Mouse (Mus musculus): ENCODE data around the gene Rnf182. TPM values are rescaled to one million over a fixed set of nuclear protein-coding genes. Genes with fewer than 3 reads are reported as not detected.

Rnf182 gene
- polyA plus RNA-seq, 1 experiment = 1.6 TPM

DNA sequence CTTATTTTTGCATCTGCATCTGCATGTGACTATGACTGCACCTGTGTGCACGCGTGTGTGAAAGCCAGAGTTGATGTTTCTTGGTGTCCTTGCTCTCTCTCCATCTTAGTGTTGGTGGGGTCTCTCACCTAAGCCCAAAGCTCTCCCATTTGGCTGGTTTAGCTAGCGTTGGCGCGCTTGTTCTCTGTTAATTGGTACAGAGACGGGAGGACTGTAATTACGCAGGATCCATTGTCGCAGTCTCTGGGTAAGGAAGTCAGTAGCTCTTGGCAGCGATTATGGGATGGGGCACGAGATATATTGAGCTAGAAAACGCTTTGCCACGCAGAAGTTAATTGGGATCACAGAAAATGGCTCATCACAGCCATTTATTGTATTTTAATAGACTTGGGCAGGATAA is 37.7 kb upstream of the Rnf182 start:
- Histone ChIP-seq H3K27me3 (ENCODE audit: control insufficient read depth, insufficient read depth, low read length, poor library complexity, severe bottlenecking) (no peaks in the 10 kb centered on the region), H3K4me1 (ENCODE audit: control insufficient read depth, insufficient read depth, low read length) (no peaks in the 10 kb centered on the region), H3K4me3 (ENCODE audit: low read depth, low read length) (no peak overlapping the region), H3K9ac (ENCODE audit: low read depth, poor library complexity, severe bottlenecking) (no peak overlapping the region), H3K9me3 (replicated peaks; ENCODE audit: control insufficient read depth, insufficient read depth, low read length, poor library complexity, severe bottlenecking) (no peaks in the 10 kb centered on the region), H3K27ac (ENCODE audit: insufficient read depth, low read length) (no peak overlapping the region), H3K36me3 (ENCODE audit: control insufficient read depth, insufficient read depth, low read length, poor library complexity, severe bottlenecking) (no peaks in the 10 kb centered on the region)
- TF ChIP-seq CTCF (IDR thresholded peaks at IDR 0.05; ENCODE audit: low read depth, low read length) (no peak), POLR2A (IDR thresholded peaks at IDR 0.05; ENCODE audit: insufficient read depth, low read length) (no peak), EP300 (IDR thresholded peaks at IDR 0.05; ENCODE audit: insufficient read depth, low read depth, low read length) (no peak)

DNA sequence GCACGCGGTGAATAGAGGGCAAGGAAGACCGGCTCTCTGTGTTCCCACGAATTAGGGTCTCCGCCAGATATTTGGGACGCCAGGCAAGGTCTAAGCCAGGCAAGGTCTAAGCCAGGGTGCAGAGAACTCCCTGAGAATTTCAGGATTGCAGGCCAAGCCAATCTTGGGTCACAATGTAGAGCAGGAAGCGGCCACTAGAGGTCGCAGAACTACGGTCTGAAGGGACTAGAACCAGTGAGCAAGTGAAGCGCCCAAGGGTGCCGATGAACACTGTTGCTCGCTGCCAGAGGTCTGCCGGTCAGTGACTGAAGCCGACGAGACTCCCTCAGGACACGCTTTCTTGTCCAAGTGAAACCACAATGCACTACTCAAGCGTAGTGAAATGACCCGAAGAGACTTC is 35.8 kb upstream of the Rnf182 start:
- no peaks in the 10 kb centered on the region for H3K9me3 ChIP-seq (replicated peaks; ENCODE audit: control insufficient read depth, insufficient read depth, low read length, poor library complexity, severe bottlenecking)
- no peaks in the 10 kb centered on the region for H3K36me3 ChIP-seq (ENCODE audit: control insufficient read depth, insufficient read depth, low read length, poor library complexity, severe bottlenecking)
- TF ChIP-seq POLR2A (IDR thresholded peaks at IDR 0.05; ENCODE audit: insufficient read depth, low read length) (no peak), CTCF (IDR thresholded peaks at IDR 0.05; ENCODE audit: low read depth, low read length) (peak; percentile 91)
- no peak overlapping the region for H3K27ac ChIP-seq (ENCODE audit: insufficient read depth, low read length)
- H3K9ac ChIP-seq (ENCODE audit: low read depth, poor library complexity, severe bottlenecking) = no peak overlapping the region
- H3K4me1 ChIP-seq (ENCODE audit: control insufficient read depth, insufficient read depth, low read length) = no peaks in the 10 kb centered on the region
- H3K27me3 ChIP-seq (ENCODE audit: control insufficient read depth, insufficient read depth, low read length, poor library complexity, severe bottlenecking) = no peaks in the 10 kb centered on the region
- no peak overlapping the region for H3K4me3 ChIP-seq (ENCODE audit: low read depth, low read length)

DNA sequence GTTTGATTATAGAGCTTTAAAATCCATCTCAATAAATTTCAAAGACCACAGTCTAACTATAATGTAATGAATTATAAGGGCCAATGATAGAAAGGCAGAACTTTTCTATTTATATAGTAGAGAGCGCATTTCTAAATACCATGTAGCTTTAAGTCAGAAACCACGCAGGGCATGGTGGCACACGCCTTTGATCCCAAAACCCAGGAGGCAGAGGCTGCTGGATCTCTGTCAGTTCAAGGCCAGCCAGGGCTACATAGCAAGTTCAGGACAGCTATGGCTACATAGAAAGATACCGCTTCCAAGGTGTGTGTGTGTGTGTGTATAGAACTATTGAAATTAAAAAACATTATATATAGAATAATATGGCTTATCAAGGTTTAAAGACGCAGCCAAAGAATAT is 34.8 kb upstream of the Rnf182 start:
- Histone ChIP-seq H3K9ac (ENCODE audit: low read depth, poor library complexity, severe bottlenecking) (no peak overlapping the region), H3K4me3 (ENCODE audit: low read depth, low read length) (no peak overlapping the region), H3K9me3 (replicated peaks; ENCODE audit: control insufficient read depth, insufficient read depth, low read length, poor library complexity, severe bottlenecking) (no peaks in the 10 kb centered on the region), H3K27ac (ENCODE audit: insufficient read depth, low read length) (no peak overlapping the region), H3K4me1 (ENCODE audit: control insufficient read depth, insufficient read depth, low read length) (no peaks in the 10 kb centered on the region), H3K27me3 (ENCODE audit: control insufficient read depth, insufficient read depth, low read length, poor library complexity, severe bottlenecking) (no peaks in the 10 kb centered on the region), H3K36me3 (ENCODE audit: control insufficient read depth, insufficient read depth, low read length, poor library complexity, severe bottlenecking) (no peaks in the 10 kb centered on the region)
- TF ChIP-seq POLR2A (IDR thresholded peaks at IDR 0.05; ENCODE audit: insufficient read depth, low read length) = no peak
- TF ChIP-seq EP300 (IDR thresholded peaks at IDR 0.05; ENCODE audit: insufficient read depth, low read depth, low read length) = no peak
- no peak for TF ChIP-seq CTCF (IDR thresholded peaks at IDR 0.05; ENCODE audit: low read depth, low read length)

DNA sequence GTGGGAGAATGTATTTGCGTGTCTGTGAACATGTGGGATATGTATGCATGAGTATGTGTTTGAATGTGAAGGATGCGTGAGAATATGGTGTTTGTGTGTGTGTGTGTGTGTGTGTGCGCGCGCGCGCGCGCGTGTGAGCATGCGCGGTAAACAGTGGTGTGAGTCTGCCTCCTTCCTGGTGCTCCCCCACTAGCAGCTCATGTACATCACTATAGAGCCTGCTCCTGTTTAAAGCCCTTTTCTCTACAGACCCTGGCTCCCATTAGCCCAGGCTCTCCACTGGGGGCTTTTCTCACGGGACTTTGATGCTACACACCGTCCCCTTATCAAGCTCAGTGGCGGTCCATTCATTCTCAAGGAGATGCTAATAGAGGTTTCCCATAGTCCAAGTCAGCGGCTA is 32.5 kb upstream of the Rnf182 start:
- Histone ChIP-seq H3K9me3 (replicated peaks; ENCODE audit: control insufficient read depth, insufficient read depth, low read length, poor library complexity, severe bottlenecking) (no peaks in the 10 kb centered on the region), H3K36me3 (ENCODE audit: control insufficient read depth, insufficient read depth, low read length, poor library complexity, severe bottlenecking) (no peaks in the 10 kb centered on the region), H3K4me3 (ENCODE audit: low read depth, low read length) (no peak overlapping the region), H3K9ac (ENCODE audit: low read depth, poor library complexity, severe bottlenecking) (no peak overlapping the region), H3K27me3 (ENCODE audit: control insufficient read depth, insufficient read depth, low read length, poor library complexity, severe bottlenecking) (no peaks in the 10 kb centered on the region), H3K27ac (ENCODE audit: insufficient read depth, low read length) (no peak overlapping the region), H3K4me1 (ENCODE audit: control insufficient read depth, insufficient read depth, low read length) (no peaks in the 10 kb centered on the region)
- TF ChIP-seq POLR2A (IDR thresholded peaks at IDR 0.05; ENCODE audit: insufficient read depth, low read length) (no peak), EP300 (IDR thresholded peaks at IDR 0.05; ENCODE audit: insufficient read depth, low read depth, low read length) (0 out of 2 replicates have a peak, but pooled peaks have one; percentile 24)

DNA sequence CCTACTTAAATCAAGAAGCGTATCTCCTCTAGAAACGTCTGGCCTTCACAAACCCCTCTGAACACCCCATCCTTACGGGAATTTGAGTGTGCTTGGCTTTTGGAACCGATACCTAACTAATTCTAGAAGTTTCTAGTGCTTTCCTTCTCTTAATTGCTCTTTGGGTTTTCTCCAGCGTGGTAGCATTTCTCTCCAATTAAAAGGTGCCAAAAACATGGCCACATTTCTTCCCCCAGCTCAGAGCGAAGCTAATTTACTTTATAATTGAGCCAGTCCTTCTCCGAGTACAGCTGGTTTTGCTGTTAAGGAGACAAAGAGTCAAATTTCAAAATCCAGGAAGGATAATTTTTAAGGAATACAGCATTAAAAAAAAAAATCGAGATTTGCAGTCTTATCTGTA is 32.0 kb upstream of the Rnf182 start:
- H3K4me1 ChIP-seq (ENCODE audit: control insufficient read depth, insufficient read depth, low read length) = no peaks in the 10 kb centered on the region
- no peak overlapping the region for H3K9ac ChIP-seq (ENCODE audit: low read depth, poor library complexity, severe bottlenecking)
- TF ChIP-seq CTCF (IDR thresholded peaks at IDR 0.05; ENCODE audit: low read depth, low read length) = no peak
- no peak for TF ChIP-seq EP300 (IDR thresholded peaks at IDR 0.05; ENCODE audit: insufficient read depth, low read depth, low read length)
- TF ChIP-seq POLR2A (IDR thresholded peaks at IDR 0.05; ENCODE audit: insufficient read depth, low read length) = no peak
- no peak overlapping the region for H3K4me3 ChIP-seq (ENCODE audit: low read depth, low read length)
- no peaks in the 10 kb centered on the region for H3K36me3 ChIP-seq (ENCODE audit: control insufficient read depth, insufficient read depth, low read length, poor library complexity, severe bottlenecking)
- no peaks in the 10 kb centered on the region for H3K27me3 ChIP-seq (ENCODE audit: control insufficient read depth, insufficient read depth, low read length, poor library complexity, severe bottlenecking)
- H3K27ac ChIP-seq (ENCODE audit: insufficient read depth, low read length) = no peak overlapping the region
- H3K9me3 ChIP-seq (replicated peaks; ENCODE audit: control insufficient read depth, insufficient read depth, low read length, poor library complexity, severe bottlenecking) = no peaks in the 10 kb centered on the region

DNA sequence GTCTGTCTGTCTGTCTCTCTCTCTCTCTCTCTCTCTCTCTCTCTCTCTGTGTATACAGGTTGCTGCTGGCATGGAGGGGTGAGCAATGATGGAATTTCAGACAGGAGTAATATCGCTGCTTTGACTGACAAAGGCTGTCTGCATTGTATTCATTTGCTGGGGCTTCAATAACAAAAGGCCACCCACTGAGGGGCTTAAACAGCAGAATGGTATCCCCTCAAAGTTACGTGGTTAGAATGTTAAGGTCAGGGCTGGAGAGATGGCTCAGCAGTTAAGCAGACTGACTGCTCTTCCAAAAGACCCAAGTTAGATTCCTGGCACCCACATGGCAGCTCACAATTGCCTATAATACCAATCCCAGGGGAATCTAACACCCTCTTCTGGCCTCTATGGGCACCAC is 30.2 kb upstream of the Rnf182 start:
- H3K9me3 ChIP-seq (replicated peaks; ENCODE audit: control insufficient read depth, insufficient read depth, low read length, poor library complexity, severe bottlenecking) = no peaks in the 10 kb centered on the region
- H3K36me3 ChIP-seq (ENCODE audit: control insufficient read depth, insufficient read depth, low read length, poor library complexity, severe bottlenecking) = no peaks in the 10 kb centered on the region
- H3K4me3 ChIP-seq (ENCODE audit: low read depth, low read length) = no peak overlapping the region
- no peak overlapping the region for H3K27ac ChIP-seq (ENCODE audit: insufficient read depth, low read length)
- H3K9ac ChIP-seq (ENCODE audit: low read depth, poor library complexity, severe bottlenecking) = no peak overlapping the region
- H3K4me1 ChIP-seq (ENCODE audit: control insufficient read depth, insufficient read depth, low read length) = no peaks in the 10 kb centered on the region
- H3K27me3 ChIP-seq (ENCODE audit: control insufficient read depth, insufficient read depth, low read length, poor library complexity, severe bottlenecking) = no peaks in the 10 kb centered on the region
- TF ChIP-seq CTCF (IDR thresholded peaks at IDR 0.05; ENCODE audit: low read depth, low read length) (no peak), POLR2A (IDR thresholded peaks at IDR 0.05; ENCODE audit: insufficient read depth, low read length) (no peak), EP300 (IDR thresholded peaks at IDR 0.05; ENCODE audit: insufficient read depth, low read depth, low read length) (no peak)
